Mouse (Mus musculus) liver, adult (tissue): ENCODE data around the gene Zbed4.

Source experiments
- GATA4 ChIP-seq: IDR thresholded peaks from 2 replicates; pipeline ENCODE4 v1.6.1; 2014; ENCODE audit warnings: mild to moderate bottlenecking, low read length; ENCODE audit not compliant: insufficient replicate concordance

Gene Zbed4

GRCm38 (mm10) chr15:88732405-88733020 is 18.9 kb upstream of the Zbed4 start:
- TF ChIP-seq GATA4 = no peak

- no peak; the same call in 1 of the 2 replicates for TF ChIP-seq GATA4
Observed at GRCm38 (mm10) chr15:88733041-88733751, 18.3 kb upstream of the Zbed4 start.

DNA sequence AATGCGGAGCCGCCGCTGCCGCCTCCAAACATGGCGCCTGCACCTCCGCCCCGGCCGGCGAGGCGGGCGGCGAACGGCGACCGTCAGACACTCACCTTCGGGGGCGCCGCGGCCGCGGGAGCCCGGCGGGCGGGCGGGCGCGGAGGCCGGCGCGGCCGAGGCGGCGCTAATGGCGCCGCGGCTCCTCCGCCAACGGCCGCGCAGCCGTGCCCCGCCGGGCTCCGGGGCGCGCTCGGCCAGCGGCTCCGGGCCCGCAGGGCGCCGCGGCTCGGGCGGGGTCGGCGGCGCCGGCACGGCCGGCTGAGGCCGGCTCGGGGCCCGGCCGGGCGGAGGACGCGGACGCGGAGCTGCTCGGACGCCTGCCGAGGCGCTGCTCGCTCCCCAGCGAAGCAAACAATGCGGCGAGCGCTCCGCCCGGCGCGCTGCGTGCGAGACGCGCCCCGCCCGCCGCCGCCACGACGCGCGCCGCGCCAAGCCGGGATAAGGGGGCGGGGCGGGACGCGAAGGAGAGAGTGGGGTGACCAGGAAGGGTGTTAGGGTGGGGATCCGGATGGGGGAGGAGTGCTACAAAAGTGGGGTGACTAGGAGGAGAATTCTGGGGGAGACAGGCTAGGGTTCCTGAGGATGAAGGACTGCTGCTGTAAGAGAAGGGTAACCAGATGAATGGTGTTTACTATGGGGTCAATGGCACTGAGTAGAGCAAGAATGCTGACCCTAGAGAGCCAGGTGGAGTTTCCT is 17.5 kb upstream of the Zbed4 start, which contains the start of gene Brd1:
Brd1 (minus strand) TSS at position 400 of the 738 bp plus-strand sequence.
- TF ChIP-seq GATA4 = no peak

DNA sequence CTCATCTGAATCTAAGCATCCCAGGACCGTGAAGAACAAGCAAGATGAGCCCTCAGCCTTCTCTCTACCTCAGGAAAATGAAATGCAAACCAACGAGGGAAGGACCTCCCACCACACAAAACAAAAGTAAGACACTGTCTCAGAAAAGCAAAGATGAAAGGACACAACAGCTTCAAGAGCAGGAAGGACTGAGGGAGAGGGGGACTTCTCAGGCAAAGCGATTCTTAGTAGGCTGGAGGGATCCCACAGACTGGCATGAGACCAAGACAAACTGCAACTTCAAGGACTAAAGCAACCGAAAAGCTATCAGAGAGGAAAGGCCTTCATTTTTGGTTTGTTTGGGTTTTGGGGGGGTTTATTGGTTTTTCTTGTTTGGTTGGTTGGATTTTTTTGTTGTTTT is 15.3 kb upstream of the Zbed4 start:
- no peak for TF ChIP-seq GATA4

GRCm38 (mm10) chr15:88738466-88738865 is 13.0 kb upstream of the Zbed4 start:
- no peak for TF ChIP-seq GATA4

DNA sequence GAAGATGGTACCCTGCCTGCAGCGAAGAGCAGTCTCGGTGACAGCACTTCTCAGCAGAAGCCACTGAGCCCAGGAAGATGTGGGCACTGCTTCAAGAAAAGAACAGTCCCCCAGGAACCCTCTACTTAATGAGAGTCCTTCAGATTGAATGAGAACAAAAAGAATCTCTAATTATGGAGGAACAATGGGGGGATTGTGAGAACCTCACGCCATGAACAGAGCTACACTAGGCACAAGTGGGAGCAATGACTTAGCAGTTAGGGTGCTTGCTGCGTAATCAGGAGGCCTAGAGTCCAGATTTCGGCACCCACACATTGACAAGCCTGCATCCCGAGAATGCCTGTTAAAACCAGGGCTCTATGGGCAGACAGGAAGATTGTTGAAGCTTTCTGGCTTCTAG is 10.1 kb upstream of the Zbed4 start:
- TF ChIP-seq GATA4 = no peak

GRCm38 (mm10) chr15:88745347-88745746 is 6.1 kb upstream of the Zbed4 start:
- no peak for TF ChIP-seq GATA4

DNA sequence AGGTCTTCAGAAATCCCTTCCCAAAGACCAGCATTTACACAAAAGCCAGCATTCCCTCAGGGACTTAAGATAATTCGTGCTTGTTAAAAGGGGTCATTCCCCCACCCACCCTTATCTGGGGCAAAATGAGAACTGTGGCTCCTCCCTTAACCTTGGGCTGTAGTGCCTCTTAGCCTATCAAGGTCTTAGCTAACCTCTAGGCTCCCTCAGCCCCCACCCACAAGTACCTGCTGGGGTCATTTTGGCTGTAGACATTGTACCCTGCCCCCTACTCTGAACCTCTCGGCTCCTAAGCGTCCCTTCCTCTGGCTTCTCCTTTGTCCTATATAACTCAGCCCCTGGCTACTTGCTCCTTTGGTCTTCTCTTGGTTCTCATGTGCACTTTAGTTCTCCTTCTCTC is 5.5 kb upstream of the Zbed4 start:
- TF ChIP-seq GATA4 = no peak

DNA sequence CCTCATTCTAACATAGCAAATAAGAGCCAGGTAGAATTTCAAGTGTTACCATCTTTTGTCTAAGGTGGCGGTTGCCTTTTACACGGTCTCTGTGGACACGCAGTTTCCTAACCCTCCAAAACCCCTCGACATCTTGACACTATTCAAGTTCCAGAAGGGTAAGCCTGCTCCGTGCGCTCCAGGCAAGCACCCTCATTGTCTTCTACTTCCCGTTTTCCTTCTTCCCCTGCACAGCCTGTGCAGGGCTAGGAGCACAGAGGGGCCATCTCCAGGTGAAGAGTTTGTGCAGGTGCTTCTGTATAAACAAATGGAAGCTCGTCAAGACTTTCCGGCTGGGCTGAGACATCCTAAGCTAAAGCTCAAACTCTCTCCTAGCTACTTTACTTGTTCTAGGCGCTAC is 1.4 kb upstream of the Zbed4 start:
- TF ChIP-seq GATA4 = no peak

DNA sequence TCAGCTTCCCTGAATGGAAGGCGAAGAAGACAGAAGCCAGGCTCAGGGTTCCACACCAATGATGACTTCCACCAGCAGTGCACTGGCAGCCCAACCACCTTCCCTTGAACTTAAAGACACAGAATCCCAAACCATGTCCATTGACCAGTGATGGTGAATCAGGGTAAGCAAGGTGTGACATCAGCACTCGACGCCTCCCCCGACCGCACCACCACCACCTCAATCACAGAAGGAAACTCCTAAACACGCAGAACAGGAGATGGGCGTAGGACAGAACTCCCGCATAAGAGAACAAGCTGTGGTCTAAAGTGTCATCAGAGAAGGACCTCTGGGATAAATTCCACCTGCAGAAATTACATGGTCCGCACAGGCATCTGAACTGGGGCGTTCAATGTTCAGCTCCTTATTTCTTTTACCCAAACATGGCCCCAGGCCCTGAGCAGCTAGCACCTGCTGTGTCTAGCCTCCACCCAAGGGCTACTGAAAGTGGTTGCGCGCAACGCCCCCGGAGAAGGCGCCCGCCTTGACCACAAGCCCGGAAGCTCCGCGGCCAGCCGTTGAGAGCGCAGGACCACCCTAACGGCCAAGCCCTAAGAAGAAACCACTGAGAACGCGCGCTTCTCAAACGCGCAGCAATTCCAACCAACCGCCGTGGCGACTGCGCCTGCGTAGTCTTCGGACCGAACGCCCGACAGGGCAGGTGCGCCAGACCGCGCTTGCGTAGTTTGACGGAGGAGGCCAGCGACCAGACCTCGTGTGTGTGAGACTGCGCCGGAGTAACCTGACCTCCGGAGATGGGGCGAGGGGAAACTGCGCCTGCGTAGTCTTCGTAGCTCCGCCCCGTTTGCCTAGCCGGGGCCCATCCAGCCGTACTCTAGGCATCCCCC is 540 bp upstream of the Zbed4 start:
- no peak; the same call in 1 of the 2 replicates for TF ChIP-seq GATA4

DNA sequence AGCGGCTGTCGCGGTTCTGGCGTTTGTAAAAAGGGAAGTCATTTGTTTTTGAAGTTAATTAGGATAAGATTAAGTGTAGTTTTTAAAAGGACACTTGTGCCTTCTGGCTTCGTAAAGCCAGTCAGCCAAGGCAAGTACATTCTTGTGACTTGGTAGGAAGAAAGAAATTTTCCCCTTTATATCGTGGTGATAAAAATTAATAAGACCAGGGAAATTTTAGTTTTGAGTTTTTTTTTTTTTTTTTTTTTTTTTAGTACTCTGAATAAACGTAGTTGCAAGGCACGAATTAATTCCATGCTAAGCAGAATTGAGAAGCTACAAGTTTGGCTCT is 908 bp downstream of the Zbed4 start:
- no peak for TF ChIP-seq GATA4

GRCm38 (mm10) chr15:88754896-88755295 is 3.4 kb downstream of the Zbed4 start:
- no peak for TF ChIP-seq GATA4

DNA sequence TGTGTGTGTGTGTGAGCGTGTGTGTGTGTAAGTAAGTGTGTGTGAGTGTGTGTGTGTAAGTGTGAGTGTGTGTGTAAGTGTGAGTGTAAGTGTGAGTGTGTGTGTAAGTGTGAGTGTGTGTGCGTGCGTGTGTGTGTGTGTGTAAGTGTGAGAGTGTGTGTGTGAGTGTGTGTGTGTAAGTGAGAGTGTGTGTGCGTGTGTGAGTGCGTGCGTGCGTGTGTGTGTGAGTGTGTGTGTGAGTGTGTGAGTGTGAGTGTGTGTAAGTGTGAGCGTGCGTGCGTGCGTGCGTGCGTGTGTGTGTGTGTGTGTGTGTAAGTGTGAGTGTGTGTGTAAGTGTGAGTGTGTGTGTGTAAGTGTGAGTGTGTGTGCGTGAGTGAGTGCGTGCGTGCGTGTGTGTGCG is 4.3 kb downstream of the Zbed4 start:
- TF ChIP-seq GATA4 = no peak

DNA sequence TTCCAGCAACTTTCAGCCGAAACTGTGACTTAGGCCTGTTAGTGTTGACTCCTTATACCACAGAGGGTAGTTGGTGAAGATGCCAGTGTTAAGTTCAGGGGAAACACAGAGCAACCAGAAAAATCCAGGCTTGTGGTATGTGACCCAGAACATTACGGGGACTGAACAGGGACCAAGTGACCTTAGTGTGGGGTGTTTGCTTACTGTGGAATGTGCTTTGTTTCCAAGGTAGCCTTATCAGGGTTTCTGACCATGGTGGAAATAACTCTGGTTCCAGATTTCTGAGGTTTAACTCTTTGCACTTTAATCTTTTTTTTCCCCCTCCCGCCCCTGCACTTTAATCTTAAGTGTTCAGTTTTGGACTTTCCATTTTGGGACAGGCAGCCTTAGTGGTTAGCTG is 6.6 kb downstream of the Zbed4 start:
- no peak for TF ChIP-seq GATA4

DNA sequence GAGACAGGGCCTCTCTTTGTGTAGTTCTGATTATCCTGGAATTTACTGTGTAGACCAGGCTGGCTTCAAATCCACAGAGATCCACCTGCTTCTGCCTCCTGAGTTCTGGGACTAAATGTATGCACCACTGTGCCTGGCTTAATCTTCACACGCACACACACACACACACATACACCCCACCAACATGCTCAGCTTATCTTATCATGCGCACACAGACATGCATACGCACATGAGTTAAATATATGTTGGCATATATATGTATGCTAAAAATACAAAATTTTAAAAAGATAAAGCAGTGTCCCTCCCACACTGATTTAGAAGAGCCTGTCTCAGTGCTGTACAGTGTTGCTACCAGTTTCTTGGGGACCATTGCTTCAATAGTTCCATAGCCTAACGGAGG is 10.1 kb downstream of the Zbed4 start:
- TF ChIP-seq GATA4 = no peak
